Mouse (Mus musculus): ENCODE data around the gene Rcor3.

DNA sequence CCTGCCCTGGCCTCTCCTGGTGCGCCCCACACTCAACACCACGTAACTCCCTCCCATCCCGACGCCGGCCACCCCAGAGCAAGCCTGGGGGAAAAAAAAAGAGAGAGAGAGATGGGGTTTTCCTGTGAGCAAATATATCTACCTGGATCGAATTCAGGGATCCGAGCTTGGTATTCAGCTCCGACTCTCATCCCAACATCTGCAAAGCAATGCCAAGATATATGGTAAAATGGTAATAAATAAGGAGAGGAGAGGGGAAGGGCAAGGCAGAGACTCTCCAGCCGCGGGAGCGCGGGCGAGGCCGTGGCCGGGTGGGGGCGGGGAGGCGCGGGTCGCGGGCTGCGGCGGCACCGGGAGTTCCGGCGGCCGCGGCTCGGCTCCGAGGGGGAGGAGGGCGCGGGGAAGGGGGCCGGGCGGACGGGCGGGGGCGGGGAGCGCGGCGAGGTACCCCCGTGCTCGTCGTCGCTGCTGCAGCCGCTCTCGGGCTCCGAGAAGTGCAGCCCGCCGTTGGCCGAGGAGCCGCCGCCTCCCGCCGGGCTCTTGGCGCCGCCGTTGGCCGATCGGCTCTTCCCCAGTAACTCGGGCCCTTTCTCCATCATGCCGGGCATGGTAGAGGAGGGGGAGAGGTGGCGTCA, 454 bp downstream of the Rcor3 start:
- TF ChIP-seq GATA1 (IDR thresholded peaks at IDR 0.05; ENCODE audit: low read length) (no peak), TAL1 (IDR thresholded peaks at IDR 0.05; ENCODE audit: low read length) (no peak)
